Mouse (Mus musculus): ENCODE measurements around the gene Stap2. TPM values are rescaled to one million over a fixed set of nuclear protein-coding genes. Genes with fewer than 3 reads are reported as not detected.

Stap2 gene
- polyA plus RNA-seq, 2 experiments = 2.0 to 2.8 TPM

DNA sequence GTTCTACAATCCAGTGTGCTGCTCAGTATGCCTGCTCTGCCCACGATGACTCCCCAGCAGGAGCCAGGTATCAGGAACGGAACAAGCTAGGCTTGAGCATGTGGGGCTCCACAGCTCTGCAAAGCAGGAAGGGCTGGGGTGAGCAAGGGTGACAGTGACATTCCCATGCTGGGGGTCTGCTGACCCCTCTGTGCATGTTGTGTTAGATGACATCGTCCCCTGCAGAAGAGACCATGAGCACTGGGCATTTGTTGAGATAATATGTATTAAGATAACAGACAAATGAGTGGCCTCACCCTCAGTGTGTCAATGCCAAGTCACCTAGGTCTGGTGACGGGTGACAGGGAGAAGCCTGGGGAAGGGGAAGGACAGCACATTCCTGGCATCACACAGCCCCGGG is 19.5 kb upstream of the Stap2 start:
- Histone ChIP-seq H3K27me3 (ENCODE audit: control insufficient read depth, insufficient read depth, low read length) (no peaks in the 10 kb centered on the region), H3K9ac (replicated peaks) (no peak overlapping the region), H3K9me3 (ENCODE audit: control insufficient read depth, low read length) (no peaks in the 10 kb centered on the region), H3K4me1 (replicated peaks; ENCODE audit: control insufficient read depth in 2 of 2, insufficient read depth in 2 of 2, low read length in 1 of 2) (peaks cover 0 to 14% of the 10 kb centered on the region in 2 experiments; a peak in 2 of 4 replicates), H3K4me2 (ENCODE audit: low read depth) (no peak overlapping the region), H3K36me3 (replicated peaks; ENCODE audit: control insufficient read depth, insufficient read depth, low read depth) (no peaks in the 10 kb centered on the region), H3K27ac (no peak overlapping the region), H3K4me3 (ENCODE audit: insufficient read depth in 1 of 2, low read depth in 2 of 2, low read length in 2 of 2) (no peak overlapping the region)
- ATAC-seq (ENCODE audit: insufficient read depth) (no peak), DNase-seq (ENCODE audit: low read depth in 3 of 3, low spot score in 3 of 3) (no peak)
- no peak for TF ChIP-seq EP300 (IDR thresholded peaks at IDR 0.05; ENCODE audit: low read depth)
- TF ChIP-seq CTCF (IDR thresholded peaks at IDR 0.05; ENCODE audit: low read depth) = no peak
- WGBS (ENCODE audit: insufficient replicate concordance) = 70% methylated on average over 5 of the region's 5 CpGs

DNA sequence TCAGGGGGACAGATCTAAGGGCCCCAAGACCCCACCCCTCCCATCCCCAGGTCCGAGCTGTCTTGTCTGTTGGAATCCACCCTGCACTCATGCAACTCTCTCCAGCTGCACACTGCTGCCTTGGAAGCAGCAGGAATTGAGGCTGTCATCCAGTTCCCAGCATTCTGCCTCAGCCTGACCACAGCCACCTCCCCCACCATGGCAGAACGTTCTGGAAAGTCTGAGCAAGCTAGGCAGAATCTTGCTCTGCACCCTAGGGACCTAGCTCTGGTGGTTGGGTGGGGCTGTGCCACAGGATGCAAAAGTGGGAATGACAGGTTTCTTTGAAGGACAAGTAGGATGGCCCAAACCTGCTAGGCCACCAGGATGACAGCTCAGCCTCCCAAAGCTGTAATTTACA is 19.1 kb upstream of the Stap2 start:
- no peaks in the 10 kb centered on the region for H3K9me3 ChIP-seq (ENCODE audit: control insufficient read depth, low read length)
- WGBS (ENCODE audit: insufficient replicate concordance) = 54% methylated on average over 2 of the region's 2 CpGs
- H3K4me1 ChIP-seq (replicated peaks; ENCODE audit: control insufficient read depth in 2 of 2, insufficient read depth in 2 of 2, low read length in 1 of 2) = peaks cover 0 to 14% of the 10 kb centered on the region in 2 experiments; a peak in 2 of 4 replicates
- no peak overlapping the region for H3K9ac ChIP-seq (replicated peaks)
- no peak for TF ChIP-seq CTCF (IDR thresholded peaks at IDR 0.05; ENCODE audit: low read depth)
- TF ChIP-seq EP300 (IDR thresholded peaks at IDR 0.05; ENCODE audit: low read depth) = no peak
- DNase-seq (ENCODE audit: low read depth in 3 of 3, low spot score in 3 of 3) (no peak), ATAC-seq (ENCODE audit: insufficient read depth) (no peak)
- H3K27ac ChIP-seq = no peak overlapping the region
- no peak overlapping the region for H3K4me2 ChIP-seq (ENCODE audit: low read depth)
- no peaks in the 10 kb centered on the region for H3K36me3 ChIP-seq (replicated peaks; ENCODE audit: control insufficient read depth, insufficient read depth, low read depth)
- H3K27me3 ChIP-seq (ENCODE audit: control insufficient read depth, insufficient read depth, low read length) = no peaks in the 10 kb centered on the region
- no peak overlapping the region for H3K4me3 ChIP-seq (ENCODE audit: insufficient read depth in 1 of 2, low read depth in 2 of 2, low read length in 2 of 2)

DNA sequence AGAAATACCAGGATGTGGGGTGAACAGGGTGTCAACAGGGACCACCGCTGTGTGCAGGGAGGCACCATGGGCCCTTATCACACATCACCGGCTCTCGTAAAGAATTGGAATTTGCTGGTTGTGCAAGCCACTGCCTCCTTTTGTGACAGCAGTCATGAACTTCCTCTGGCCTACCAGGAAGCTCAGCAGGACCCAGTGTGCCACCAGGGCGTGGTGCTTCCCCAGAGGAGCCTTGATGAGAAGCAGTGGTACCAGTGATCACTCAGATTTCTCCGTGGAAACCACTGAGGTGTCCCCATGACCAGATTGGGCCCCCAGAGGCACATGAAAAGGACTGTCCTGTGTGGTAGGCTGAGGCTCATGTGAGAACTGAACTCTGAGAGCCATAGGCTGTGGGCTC is 18.0 kb upstream of the Stap2 start:
- no peaks in the 10 kb centered on the region; the same call in 1 of the 2 replicates for H3K36me3 ChIP-seq (replicated peaks; ENCODE audit: control insufficient read depth, insufficient read depth, low read depth)
- H3K4me3 ChIP-seq (ENCODE audit: insufficient read depth in 1 of 2, low read depth in 2 of 2, low read length in 2 of 2) = no peak overlapping the region
- ATAC-seq (ENCODE audit: insufficient read depth) (no peak), DNase-seq (ENCODE audit: low read depth in 3 of 3, low spot score in 3 of 3) (no peak)
- peaks cover 0 to 14% of the 10 kb centered on the region in 2 experiments; a peak in 2 of 4 replicates for H3K4me1 ChIP-seq (replicated peaks; ENCODE audit: control insufficient read depth in 2 of 2, insufficient read depth in 2 of 2, low read length in 1 of 2)
- 32% methylated on average over 5 of the region's 5 CpGs for WGBS (ENCODE audit: insufficient replicate concordance)
- no peak overlapping the region for H3K27ac ChIP-seq
- H3K4me2 ChIP-seq (ENCODE audit: low read depth) = no peak overlapping the region
- no peaks in the 10 kb centered on the region for H3K9me3 ChIP-seq (ENCODE audit: control insufficient read depth, low read length)
- H3K9ac ChIP-seq (replicated peaks) = no peak overlapping the region
- no peaks in the 10 kb centered on the region for H3K27me3 ChIP-seq (ENCODE audit: control insufficient read depth, insufficient read depth, low read length)
- TF ChIP-seq EP300 (IDR thresholded peaks at IDR 0.05; ENCODE audit: low read depth) = no peak
- no peak for TF ChIP-seq CTCF (IDR thresholded peaks at IDR 0.05; ENCODE audit: low read depth)

DNA sequence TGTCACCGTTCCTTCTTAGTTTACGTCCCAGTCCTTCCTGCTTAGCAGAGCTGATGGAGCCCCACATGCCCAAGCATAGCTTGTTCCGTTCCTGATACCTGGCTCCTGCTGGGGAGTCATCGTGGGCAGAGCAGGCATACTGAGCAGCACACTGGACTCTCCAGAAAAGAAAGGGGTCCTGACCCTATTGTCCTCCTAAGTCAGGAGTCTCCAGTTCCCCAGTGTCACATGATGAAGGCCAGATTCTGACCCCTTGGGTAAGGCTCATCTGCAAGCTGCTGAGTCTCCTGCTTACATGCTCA is 17.6 kb upstream of the Stap2 start:
- no peak overlapping the region for H3K4me2 ChIP-seq (ENCODE audit: low read depth)
- DNase-seq (ENCODE audit: low read depth in 3 of 3, low spot score in 3 of 3) (no peak), ATAC-seq (ENCODE audit: insufficient read depth) (no peak)
- no peak overlapping the region for H3K4me3 ChIP-seq (ENCODE audit: insufficient read depth in 1 of 2, low read depth in 2 of 2, low read length in 2 of 2)
- peaks cover 0 to 14% of the 10 kb centered on the region in 2 experiments; a peak in 2 of 4 replicates for H3K4me1 ChIP-seq (replicated peaks; ENCODE audit: control insufficient read depth in 2 of 2, insufficient read depth in 2 of 2, low read length in 1 of 2)
- H3K9me3 ChIP-seq (ENCODE audit: control insufficient read depth, low read length) = no peaks in the 10 kb centered on the region
- TF ChIP-seq CTCF (IDR thresholded peaks at IDR 0.05; ENCODE audit: low read depth) = no peak
- no peak for TF ChIP-seq EP300 (IDR thresholded peaks at IDR 0.05; ENCODE audit: low read depth)
- H3K27me3 ChIP-seq (ENCODE audit: control insufficient read depth, insufficient read depth, low read length) = no peaks in the 10 kb centered on the region
- 78% methylated on average over 4 of the region's 4 CpGs for WGBS (ENCODE audit: insufficient replicate concordance)
- no peaks in the 10 kb centered on the region; the same call in none of the 2 replicates for H3K36me3 ChIP-seq (replicated peaks; ENCODE audit: control insufficient read depth, insufficient read depth, low read depth)
- no peak overlapping the region for H3K9ac ChIP-seq (replicated peaks)
- H3K27ac ChIP-seq = no peak overlapping the region

DNA sequence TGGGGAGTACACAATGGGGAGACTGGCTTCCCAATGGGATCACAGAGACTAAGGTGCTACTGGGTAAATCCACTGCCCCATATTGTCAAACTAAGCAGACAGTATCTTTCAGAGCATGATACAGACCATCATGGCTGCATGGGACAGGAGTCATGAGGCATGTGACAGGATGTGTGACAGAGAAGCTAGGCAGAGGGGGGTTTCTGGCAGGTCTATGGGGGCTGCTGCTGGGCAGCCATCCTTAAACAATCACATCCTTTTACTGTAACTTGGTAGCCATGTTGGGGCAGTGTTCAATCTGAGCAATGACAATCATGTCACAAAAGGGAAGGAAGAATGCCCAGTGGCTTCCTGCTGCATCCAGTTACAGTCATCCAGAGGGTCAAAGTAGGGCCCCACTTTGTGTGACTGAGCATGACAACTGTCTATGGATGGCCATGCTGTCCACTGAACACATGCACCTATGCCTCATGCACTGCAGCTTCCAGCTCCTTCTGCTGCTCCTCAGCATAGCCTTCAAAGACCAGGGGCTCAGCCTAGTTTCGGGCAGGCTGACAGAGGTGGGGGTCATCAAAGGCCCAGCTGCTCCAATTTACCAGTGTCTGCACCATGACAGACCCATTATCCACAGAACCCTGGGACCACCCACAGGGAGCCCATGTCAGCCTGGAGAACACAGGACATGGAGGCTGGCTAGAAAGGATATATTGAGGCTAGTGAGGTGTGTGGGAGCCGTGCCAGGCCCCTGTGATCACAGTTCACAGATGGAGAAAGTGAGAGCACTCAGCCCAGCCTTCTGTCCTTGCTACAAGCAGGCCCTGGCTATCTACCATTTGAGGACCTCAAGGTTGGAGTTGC is 17.0 kb upstream of the Stap2 start:
- TF ChIP-seq EP300 (IDR thresholded peaks at IDR 0.05; ENCODE audit: low read depth) (no peak), CTCF (IDR thresholded peaks at IDR 0.05; ENCODE audit: low read depth) (no peak)
- peaks cover 5% of the 10 kb centered on the region for H3K36me3 ChIP-seq (replicated peaks; ENCODE audit: control insufficient read depth, insufficient read depth, low read depth)
- no peaks in the 10 kb centered on the region for H3K9me3 ChIP-seq (ENCODE audit: control insufficient read depth, low read length)
- H3K9ac ChIP-seq (replicated peaks) = no peak overlapping the region
- no peaks in the 10 kb centered on the region for H3K27me3 ChIP-seq (ENCODE audit: control insufficient read depth, insufficient read depth, low read length)
- H3K4me1 ChIP-seq (replicated peaks; ENCODE audit: control insufficient read depth in 2 of 2, insufficient read depth in 2 of 2, low read length in 1 of 2) = peaks cover 0 to 14% of the 10 kb centered on the region in 2 experiments; a peak in 2 of 4 replicates
- H3K4me2 ChIP-seq (ENCODE audit: low read depth) = no peak overlapping the region
- 83% methylated on average over 2 of the region's 2 CpGs for WGBS (ENCODE audit: insufficient replicate concordance)
- no peak for ATAC-seq (ENCODE audit: insufficient read depth)
- no peak overlapping the region for H3K4me3 ChIP-seq (ENCODE audit: insufficient read depth in 1 of 2, low read depth in 2 of 2, low read length in 2 of 2)
- no peak overlapping the region for H3K27ac ChIP-seq
- DNase-seq (ENCODE audit: low read depth in 3 of 3, low spot score in 3 of 3) = no peak

Data from liver, embryonic 14.5 days (tissue).